Comparison of ENCODE assay signal across 9 mouse cellular contexts in genomic region chr12:111731822-111732807, GRCm38 (mm10). TPM values are rescaled to one million over a fixed set of nuclear protein-coding genes. Genes with fewer than 3 reads are reported as not detected.
DNase-seq lines count a peak whose midpoint lies in the region; ATAC-seq lines count a peak whose summit lies in the region.
"Had no signal": no experiment of that assay in that cellular context is flagged by ENCODE, and none has a peak within 500 bp of the region (broad histone marks: within the 10 kb centered on the region; RNA-seq: fewer than 3 reads in every experiment).

No protein-coding gene starts in this region.

- no peaks in the 10 kb centered on the region for H3K4me1 ChIP-seq in heart, embryonic 12.5 days (replicated peaks)
- peaks cover 4% of the 10 kb centered on the region; the same call in 1 of the 2 replicates for H3K4me1 ChIP-seq in kidney, embryonic 16.5 days (ENCODE audit: insufficient read depth, low read length)
- H3K4me1 ChIP-seq in liver, embryonic 11.5 days (replicated peaks; ENCODE audit: control insufficient read depth, insufficient read depth, low read length) = peaks cover 7% of the 10 kb centered on the region; the same call in 1 of the 2 replicates

- peak; percentile 92 for ATAC-seq in erythroblast, adult 5-6 weeks (replicated peaks; ENCODE audit: low FRiP score, poor library complexity, severe bottlenecking)
- peak; percentile 86 for ATAC-seq in heart, embryonic 12.5 days (ENCODE audit: insufficient number of reproducible peaks, low FRiP score)
- peak; percentile 89 for ATAC-seq in kidney, embryonic 16.5 days (ENCODE audit: low FRiP score, low TSS enrichment)
- peak; percentile 88 for ATAC-seq in liver, embryonic 11.5 days (replicated peaks; ENCODE audit: low FRiP score)

- peak overlapping the region; percentile 56; the same call in 1 of the 2 replicates for H3K9ac ChIP-seq in heart, embryonic 12.5 days
- peak overlapping the region; percentile 40; the same call in 1 of the 2 replicates for H3K9ac ChIP-seq in kidney, embryonic 16.5 days (replicated peaks; ENCODE audit: low read length)
- no peak overlapping the region for H3K9ac ChIP-seq in liver, embryonic 11.5 days (ENCODE audit: low read depth, low read length)

- peaks cover 30% of the 10 kb centered on the region for H3K36me3 ChIP-seq in heart, embryonic 12.5 days
- H3K36me3 ChIP-seq in kidney, embryonic 16.5 days (ENCODE audit: insufficient read depth, low read length) = 0 out of 2 replicates have a peak, but pooled peaks cover 8% of the 10 kb centered on the region
- H3K36me3 ChIP-seq in liver, embryonic 11.5 days (ENCODE audit: control insufficient read depth, insufficient read depth, low read length) = peaks cover 5% of the 10 kb centered on the region; the same call in 1 of the 2 replicates
- 0 out of 2 replicates have a peak, but pooled peaks cover 3% of the 10 kb centered on the region for H3K36me3 ChIP-seq in splenic B cell, adult 2 months (ENCODE audit: control insufficient read depth, insufficient read depth, low read length, poor library complexity, severe bottlenecking)

- 29% methylated on average over 30 of the region's 30 CpGs for WGBS in heart, embryonic 12.5 days
- WGBS in kidney, embryonic 16.5 days = 29% methylated on average over 30 of the region's 30 CpGs
- WGBS in liver, embryonic 11.5 days = 30% methylated on average over 30 of the region's 30 CpGs

- no peak overlapping the region for H3K27ac ChIP-seq in heart, embryonic 12.5 days (ENCODE audit: poor library complexity, severe bottlenecking)
- no peak overlapping the region for H3K27ac ChIP-seq in kidney, embryonic 16.5 days (ENCODE audit: low read length)
- H3K27ac ChIP-seq in liver, embryonic 11.5 days (ENCODE audit: low read depth, low read length) = no peak overlapping the region

- H3K9me3 ChIP-seq in heart, embryonic 12.5 days (replicated peaks) = no peaks in the 10 kb centered on the region
- H3K9me3 ChIP-seq in kidney, embryonic 16.5 days (ENCODE audit: low read length) = no peaks in the 10 kb centered on the region
- H3K9me3 ChIP-seq in liver, embryonic 11.5 days (ENCODE audit: control insufficient read depth, low read length) = no peaks in the 10 kb centered on the region

- no peaks in the 10 kb centered on the region for H3K27me3 ChIP-seq in heart, embryonic 12.5 days (replicated peaks)
- no peaks in the 10 kb centered on the region for H3K27me3 ChIP-seq in kidney, embryonic 16.5 days (ENCODE audit: insufficient read depth, low read length)
- H3K27me3 ChIP-seq in liver, embryonic 11.5 days (replicated peaks; ENCODE audit: control insufficient read depth, insufficient read depth, low read length) = no peaks in the 10 kb centered on the region
- H3K27me3 ChIP-seq in splenic B cell, adult 2 months (ENCODE audit: control insufficient read depth, insufficient read depth, low read length, poor library complexity, severe bottlenecking) = no peaks in the 10 kb centered on the region

- peak; percentile 91 for DNase-seq in CD4-positive helper T cell, adult 2 months (ENCODE audit: low read depth, low spot score)
- DNase-seq in brain, adult 2 months (ENCODE audit: low read depth, low spot score) = peak; percentile 98
- peak; percentile 78 for DNase-seq in liver, embryonic 11.5 days (ENCODE audit: low spot score)
- DNase-seq in naive thymus-derived CD4-positive, alpha-beta T cell, adult 2 months (ENCODE audit: low read depth) = peak; percentile 93
- peak; percentile 94 for DNase-seq in splenic B cell, adult 2 months (ENCODE audit: low read depth, low spot score)

- no peak overlapping the region for H3K4me3 ChIP-seq in heart, embryonic 12.5 days
- no peak overlapping the region for H3K4me3 ChIP-seq in kidney, embryonic 16.5 days (ENCODE audit: low read length)
- no peak overlapping the region for H3K4me3 ChIP-seq in liver, embryonic 11.5 days (ENCODE audit: low read depth, low read length)
- H3K4me3 ChIP-seq: erythroblast, embryonic 14.5 days had no signal

- peak overlapping the region; percentile 52 for H3K4me2 ChIP-seq in heart, embryonic 12.5 days
- H3K4me2 ChIP-seq in kidney, embryonic 16.5 days (replicated peaks; ENCODE audit: low read depth, low read length) = peak overlapping the region; percentile 22; the same call in 1 of the 2 replicates
- H3K4me2 ChIP-seq in liver, embryonic 11.5 days = peak overlapping the region; percentile 51

RNA-seq across cellular contexts. Expression of gene Apopt1, which starts 19.1 kb away (rescaled TPM):
- total RNA-seq in erythroblast, adult 5-6 weeks (2015; ENCODE audit: low replicate concordance) = 10.6 and 13.4 TPM in 2 replicates
- 5.8 and 11.0 TPM in 2 replicates for total RNA-seq in erythroblast, adult 5-6 weeks (2017; ENCODE audit: low replicate concordance)
- polyA plus RNA-seq in heart, embryonic 12.5 days (2016; fragmentation: Nextera tagmentation; extraction: Ambion mirVana) = 46.6 and 48.8 TPM in 2 replicates
- 54.8 TPM in 2 replicates for polyA plus RNA-seq in kidney, embryonic 16.5 days (2015; fragmentation: Nextera tagmentation; extraction: Ambion mirVana)
- 60.3 and 67.7 TPM in 2 replicates for polyA plus RNA-seq in liver, embryonic 11.5 days (2014; fragmentation: Nextera tagmentation; extraction: Ambion mirVana)

RNA-seq across cellular contexts. Expression of gene Bag5, which starts 19.1 kb away (rescaled TPM):
- 5.4 and 6.1 TPM in 2 replicates for total RNA-seq in erythroblast, adult 5-6 weeks (2015; ENCODE audit: low replicate concordance)
- total RNA-seq in erythroblast, adult 5-6 weeks (2017; ENCODE audit: low replicate concordance) = 5.8 and 7.2 TPM in 2 replicates
- polyA plus RNA-seq in heart, embryonic 12.5 days (2016; fragmentation: Nextera tagmentation; extraction: Ambion mirVana) = 40.2 and 41.3 TPM in 2 replicates
- 52.0 and 59.5 TPM in 2 replicates for polyA plus RNA-seq in kidney, embryonic 16.5 days (2015; fragmentation: Nextera tagmentation; extraction: Ambion mirVana)
- 41.0 and 44.7 TPM in 2 replicates for polyA plus RNA-seq in liver, embryonic 11.5 days (2014; fragmentation: Nextera tagmentation; extraction: Ambion mirVana)

RNA-seq across cellular contexts. Expression of gene Klc1, which starts 26.5 kb away (rescaled TPM):
- 3.8 and 13.1 TPM in 2 replicates for total RNA-seq in erythroblast, adult 5-6 weeks (2015; ENCODE audit: low replicate concordance)
- total RNA-seq in erythroblast, adult 5-6 weeks (2017; ENCODE audit: low replicate concordance) = 12.9 and 21.9 TPM in 2 replicates
- 113 and 117 TPM in 2 replicates for polyA plus RNA-seq in heart, embryonic 12.5 days (2016; fragmentation: Nextera tagmentation; extraction: Ambion mirVana)
- 98.5 and 101 TPM in 2 replicates for polyA plus RNA-seq in kidney, embryonic 16.5 days (2015; fragmentation: Nextera tagmentation; extraction: Ambion mirVana)
- 56.8 and 59.3 TPM in 2 replicates for polyA plus RNA-seq in liver, embryonic 11.5 days (2014; fragmentation: Nextera tagmentation; extraction: Ambion mirVana)

RNA-seq across cellular contexts. Expression of gene Trmt61a, which starts 54.2 kb away (rescaled TPM):
- 3.1 and 5.6 TPM in 2 replicates for total RNA-seq in erythroblast, adult 5-6 weeks (2015; ENCODE audit: low replicate concordance)
- 0.84 and 3.7 TPM in 2 replicates for total RNA-seq in erythroblast, adult 5-6 weeks (2017; ENCODE audit: low replicate concordance)
- 8.8 and 10.2 TPM in 2 replicates for polyA plus RNA-seq in heart, embryonic 12.5 days (2016; fragmentation: Nextera tagmentation; extraction: Ambion mirVana)
- polyA plus RNA-seq in kidney, embryonic 16.5 days (2015; fragmentation: Nextera tagmentation; extraction: Ambion mirVana) = 11.6 and 12.2 TPM in 2 replicates
- 16.8 and 21.0 TPM in 2 replicates for polyA plus RNA-seq in liver, embryonic 11.5 days (2014; fragmentation: Nextera tagmentation; extraction: Ambion mirVana)

RNA-seq across cellular contexts. Expression of gene Ckb, which starts 60.0 kb away (rescaled TPM):
- 6.9 and 9.4 TPM in 2 replicates for total RNA-seq in erythroblast, adult 5-6 weeks (2015; ENCODE audit: low replicate concordance)
- 3.2 and 8.5 TPM in 2 replicates for total RNA-seq in erythroblast, adult 5-6 weeks (2017; ENCODE audit: low replicate concordance)
- 363 and 373 TPM in 2 replicates for polyA plus RNA-seq in heart, embryonic 12.5 days (2016; fragmentation: Nextera tagmentation; extraction: Ambion mirVana)
- polyA plus RNA-seq in kidney, embryonic 16.5 days (2015; fragmentation: Nextera tagmentation; extraction: Ambion mirVana) = 134 and 188 TPM in 2 replicates
- polyA plus RNA-seq in liver, embryonic 11.5 days (2014; fragmentation: Nextera tagmentation; extraction: Ambion mirVana) = 91.3 and 94.1 TPM in 2 replicates
